Mouse (Mus musculus): Measurements from ENCODE around the gene Fkbpl.

- TF ChIP-seq GATA1 (IDR thresholded peaks at IDR 0.05; ENCODE audit: low read length): no peak
- TF ChIP-seq TAL1 (IDR thresholded peaks at IDR 0.05; ENCODE audit: low read length): no peak
Measured at GRCm38 (mm10) chr17:34685120-34686110, 40.9 kb downstream of the Fkbpl start.
